Mouse (Mus musculus) lung, adult 2 months (tissue): ENCODE data around the gene Rhoa. TPM values are rescaled to one million over a fixed set of nuclear protein-coding genes. Genes with fewer than 3 reads are reported as not detected.

Source experiments
- DNase-seq: peaks from one replicate; pipeline ENCODE4 v3.0.0; 2022
- H3K4me1 ChIP-seq: fragments of 200-500 bp; 2 replicates; pipeline ENCODE4 v1.6.1; 2011; ENCODE audit warnings: low read length; ENCODE audit not compliant: control insufficient read depth, insufficient read depth
- H3K4me3 ChIP-seq: fragments of 200-500 bp; replicated peaks from 2 replicates; pipeline ENCODE3; 2011; ENCODE audit warnings: low read depth, mild to moderate bottlenecking, control low read depth, low read length; ENCODE audit errors: extremely low read depth
- CTCF ChIP-seq: fragments of 200-500 bp; IDR thresholded peaks from 2 replicates; pipeline ENCODE4 v1.5.1; 2011; ENCODE audit warnings: mild to moderate bottlenecking, low read length, control low read depth; ENCODE audit not compliant: insufficient read depth
- POLR2A ChIP-seq: fragments of 200-500 bp; IDR thresholded peaks from 2 replicates; pipeline ENCODE4 v1.6.1; 2011; ENCODE audit warnings: low read depth, mild to moderate bottlenecking, control low read depth, low read length, borderline replicate concordance; ENCODE audit errors: extremely low read depth
- WGBS: fragments of 180-500 bp; shearing (Covaris S2); methylation state at CpG from one replicate; pipeline ENCODE4 v1.1.7; 2018; 5-methylcytosine and 5-hydroxymethylcytosine counted together
- polyA plus RNA-seq: library from polyadenylated mRNA; depleted of rRNA; stranded (reverse); fragments of >200 nt; gene quantifications from 2 replicates; pipeline ENCODE4 v1.2.3, GENCODE M21; 2012

The Rhoa gene
- polyA plus RNA-seq, 1 experiment: 313 TPM

GRCm38 (mm10) chr9:108339886-108340257 lies 33.9 kb downstream of the Rhoa start:
- WGBS: 10% methylated on average over 20 of the region's 20 CpGs
- peak overlapping the region; percentile 78 for H3K4me3 ChIP-seq
- TF ChIP-seq POLR2A: peak; percentile 39; the same call in 1 of the 2 replicates
- no peak for TF ChIP-seq CTCF
- DNase-seq: peak; percentile 35
- H3K4me1 ChIP-seq: peaks cover 14% of the 10 kb centered on the region

- H3K4me1 ChIP-seq: peaks cover 14% of the 10 kb centered on the region
- WGBS: 30% methylated on average over 10 of the region's 10 CpGs
- DNase-seq: peak; percentile 37
- TF ChIP-seq CTCF: no peak
- TF ChIP-seq POLR2A: no peak
- peak overlapping the region; percentile 78 for H3K4me3 ChIP-seq
These were observed 34.6 kb downstream of the Rhoa start for GRCm38 (mm10) chr9:108340258-108341138.

DNA sequence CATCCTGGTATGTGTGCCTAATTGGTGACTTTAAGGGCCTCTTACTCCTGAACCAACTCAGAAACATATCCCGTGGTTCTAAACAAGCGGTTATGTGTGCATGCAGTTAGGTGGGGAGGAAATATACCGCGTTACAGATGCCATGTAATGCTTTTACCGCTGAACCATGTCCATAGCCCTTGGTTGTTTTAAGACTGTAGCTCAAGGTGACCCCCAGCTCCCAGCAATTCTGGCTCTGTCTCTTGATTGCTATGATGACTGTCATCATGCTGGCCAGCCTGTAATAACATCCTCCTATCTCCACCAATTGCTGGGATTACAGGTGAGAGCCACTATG lies 35.2 kb downstream of the Rhoa start:
- WGBS: 66% methylated on average over 5 of the region's 5 CpGs
- no peak overlapping the region for H3K4me3 ChIP-seq
- DNase-seq: no peak

DNA sequence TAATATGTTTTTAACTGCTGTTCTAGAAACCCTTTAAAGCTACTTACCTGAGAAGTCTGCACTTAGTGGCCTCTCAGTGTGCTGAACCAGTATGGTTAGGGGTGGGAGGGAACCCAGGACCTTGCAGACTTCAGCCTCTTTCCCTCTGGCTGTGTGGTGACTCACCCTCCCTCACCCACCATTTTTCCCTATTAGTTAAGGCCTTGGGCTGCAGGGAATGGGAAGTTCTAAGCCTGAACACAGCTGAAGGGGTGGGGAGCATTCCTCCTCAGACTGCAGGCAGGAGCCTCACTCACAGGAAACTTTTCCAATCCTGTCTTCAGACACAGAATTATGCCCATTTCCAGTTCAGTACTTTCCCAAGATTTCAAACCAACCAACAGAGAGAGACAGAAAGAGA lies 35.9 kb downstream of the Rhoa start:
- TF ChIP-seq POLR2A: no peak
- TF ChIP-seq CTCF: no peak
- peaks cover 14% of the 10 kb centered on the region for H3K4me1 ChIP-seq
- H3K4me3 ChIP-seq: no peak overlapping the region
- no peak for DNase-seq

More for the DNA sequence above, 35.2 kb downstream of the Rhoa start:
- TF ChIP-seq CTCF: no peak
- H3K4me1 ChIP-seq: peaks cover 14% of the 10 kb centered on the region

- Histone ChIP-seq H3K4me1 (peaks cover 14% of the 10 kb centered on the region), H3K4me3 (no peak overlapping the region)
- TF ChIP-seq CTCF (no peak), POLR2A (no peak)
- DNase-seq: no peak
- 13% methylated on average over 5 of the region's 5 CpGs for WGBS
These were observed 36.4 kb downstream of the Rhoa start for GRCm38 (mm10) chr9:108342301-108342831.

DNA sequence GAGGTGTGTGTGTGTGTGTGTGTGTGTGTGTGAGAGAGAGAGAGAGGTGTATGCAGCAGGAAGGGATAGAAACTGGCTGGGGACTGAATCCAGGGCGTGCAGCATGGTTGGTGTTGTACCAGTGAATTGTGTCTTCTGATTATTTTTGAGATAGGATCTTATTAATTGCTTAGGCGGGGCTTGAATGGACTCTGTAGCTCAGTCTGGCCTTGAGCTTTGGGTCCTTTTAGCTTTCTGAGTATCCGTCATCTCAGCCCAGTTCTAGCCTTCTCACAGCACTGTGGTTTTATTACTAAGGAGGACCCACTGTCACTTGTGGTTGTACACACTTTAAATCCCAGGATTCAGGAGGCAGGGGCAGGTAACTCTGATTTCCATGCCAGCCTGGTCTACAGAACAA lies 37.4 kb downstream of the Rhoa start:
- peaks cover 13% of the 10 kb centered on the region for H3K4me1 ChIP-seq

DNA sequence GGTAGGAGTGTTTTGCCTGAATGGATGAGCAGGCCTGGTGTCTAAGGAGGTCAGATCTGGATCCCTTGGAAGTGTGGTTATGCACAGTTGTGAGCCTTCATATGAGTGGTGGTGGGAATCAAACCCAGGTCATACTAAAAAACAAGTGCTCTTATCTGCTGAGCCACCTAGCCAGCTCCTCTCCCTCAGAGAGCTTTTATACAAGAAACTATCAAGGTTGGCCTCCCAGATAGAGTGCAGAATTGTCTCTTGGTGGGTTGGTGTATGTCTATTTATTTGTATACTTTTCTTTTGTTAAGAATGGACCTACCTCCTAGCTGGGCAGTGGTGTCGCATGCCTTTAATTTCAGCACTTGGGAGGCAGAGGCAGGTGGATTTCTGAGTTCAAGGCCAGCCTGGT lies 37.9 kb downstream of the Rhoa start:
- WGBS: 86% methylated on average over 1 of the region's 1 CpGs
- no peak for DNase-seq
- Histone ChIP-seq H3K4me1 (peaks cover 13% of the 10 kb centered on the region), H3K4me3 (no peak overlapping the region)
- no peak for TF ChIP-seq CTCF
- no peak for TF ChIP-seq POLR2A

More for the DNA sequence above, 37.4 kb downstream of the Rhoa start:
- no peak for DNase-seq
- TF ChIP-seq POLR2A (no peak), CTCF (no peak)
- 60% methylated on average over 3 of the region's 3 CpGs for WGBS
- H3K4me3 ChIP-seq: no peak overlapping the region

DNA sequence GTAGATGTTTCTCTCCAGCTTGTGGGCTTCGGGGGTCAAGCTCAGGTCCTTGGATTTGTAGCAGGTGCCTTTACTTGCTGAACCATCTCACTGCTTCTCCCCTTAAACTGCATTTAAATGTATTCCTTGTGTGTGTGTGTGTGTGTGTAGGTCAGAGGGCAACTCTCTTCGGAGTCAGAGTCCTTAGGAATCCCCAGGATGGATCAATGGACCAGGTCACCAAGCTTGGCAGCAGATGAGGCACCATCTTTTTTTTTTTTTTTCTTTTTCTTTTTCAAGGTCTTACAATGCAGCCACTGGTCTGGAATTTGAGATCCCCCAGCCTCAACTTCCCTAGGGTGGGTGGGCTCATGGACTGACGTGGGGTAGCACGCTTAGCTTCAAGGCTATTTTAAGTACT lies 38.5 kb downstream of the Rhoa start:
- DNase-seq: no peak
- H3K4me1 ChIP-seq: peaks cover 15% of the 10 kb centered on the region
- H3K4me3 ChIP-seq: no peak overlapping the region
- TF ChIP-seq CTCF (no peak), POLR2A (no peak)
- 89% methylated on average over 4 of the region's 4 CpGs for WGBS

GRCm38 (mm10) chr9:108347024-108347423 lies 41.1 kb downstream of the Rhoa start:
- peaks cover 6% of the 10 kb centered on the region for H3K4me1 ChIP-seq
- TF ChIP-seq POLR2A (no peak), CTCF (no peak)
- 2% methylated on average over 11 of the region's 11 CpGs for WGBS
- H3K4me3 ChIP-seq: peak overlapping the region; percentile 71
- DNase-seq: no peak
